Mouse (Mus musculus) heart, postnatal 0 days (tissue): ENCODE measurements around the gene Atad5.

Source experiments
- CTCF ChIP-seq: IDR thresholded peaks from 2 replicates; pipeline ENCODE4 v1.5.1; 2016; ENCODE audit warnings: antibody characterized with exemption, control low read depth, low read depth
- EP300 ChIP-seq: IDR thresholded peaks from 2 replicates; pipeline ENCODE4 v1.6.1; 2016; ENCODE audit warnings: antibody characterized with exemption, low read depth

- no peak for TF ChIP-seq CTCF
- TF ChIP-seq EP300, result no peak
Observed at GRCm38 (mm10) chr11:80183705-80184255, 94.6 kb downstream of the Atad5 start, which contains the start of gene Rnf135.
